28 mouse cellular contexts compared by ENCODE assay signal in the genomic region with DNA sequence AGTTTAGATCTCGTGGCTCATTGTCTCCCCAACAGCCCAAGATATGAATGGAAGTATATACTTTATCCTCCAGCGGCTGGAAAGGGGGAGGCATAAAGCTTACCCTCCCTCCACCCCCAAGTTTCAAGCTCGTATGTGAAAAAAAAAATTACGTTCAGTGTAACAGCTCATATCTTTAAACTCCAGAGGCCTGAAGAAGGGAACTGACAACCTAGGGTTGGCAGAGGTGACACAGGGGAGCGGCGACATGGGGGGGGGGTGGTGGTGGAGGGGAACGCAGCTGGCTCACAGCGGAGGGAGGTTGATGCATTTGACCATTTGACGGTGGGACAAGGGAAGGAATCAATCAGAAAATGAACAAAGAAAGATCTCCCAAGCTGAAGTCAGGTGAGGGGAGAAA. TPM values are rescaled to one million over a fixed set of nuclear protein-coding genes. Genes with fewer than 3 reads are reported as not detected.
DNase-seq lines count a peak whose midpoint lies in the region; ATAC-seq and TF ChIP-seq lines count a peak whose summit lies in the region.
"Had no signal": no experiment of that assay in that cellular context is flagged by ENCODE, and none has a peak within 500 bp of the region (broad histone marks: within the 10 kb centered on the region; RNA-seq: fewer than 3 reads in every experiment).

No protein-coding gene starts in this region.

- H3K9ac ChIP-seq in liver, postnatal 0 days (replicated peaks): no peak overlapping the region
- H3K9ac ChIP-seq in MEL (ENCODE audit: control insufficient read depth, low read depth, low read length, poor library complexity, severe bottlenecking): no peak overlapping the region
- H3K9ac ChIP-seq: embryonic facial prominence, embryonic 13.5 days; forebrain, embryonic 12.5 days; forebrain, embryonic 15.5 days; heart, embryonic 12.5 days; heart, embryonic 15.5 days; hindbrain, embryonic 14.5 days had no signal

- WGBS in liver, postnatal 0 days (ENCODE audit: insufficient replicate concordance): 46% methylated on average over 8 of the region's 9 CpGs

- H3K79me2 ChIP-seq in MEL (ENCODE audit: control insufficient read depth, insufficient read depth, low read length, poor library complexity): no peaks in the 10 kb centered on the region

- H3K4me3 ChIP-seq in liver, postnatal 0 days (ENCODE audit: low read depth, low read length): no peak overlapping the region
- peak overlapping the region; percentile 40; the same call in 1 of the 2 replicates for H3K4me3 ChIP-seq in G1E (ENCODE audit: low read depth, low read length)
- peak overlapping the region in 1 of 2 experiments; percentile 48; a peak in 3 of 4 replicates for H3K4me3 ChIP-seq in MEL (ENCODE audit: control insufficient read depth in 1 of 2, insufficient read depth in 1 of 2, low read depth in 2 of 2, low read length in 2 of 2)
- H3K4me3 ChIP-seq: embryonic facial prominence, embryonic 10.5 days; embryonic facial prominence, embryonic 13.5 days; erythroblast, embryonic 14.5 days; forebrain, embryonic 12.5 days; forebrain, embryonic 15.5 days; heart, embryonic 12.5 days; heart, embryonic 15.5 days had no signal

- H3K27ac ChIP-seq in liver, postnatal 0 days (ENCODE audit: low read depth): no peak overlapping the region
- peak overlapping the region; percentile 53 for H3K27ac ChIP-seq in MEL (ENCODE audit: control insufficient read depth, low read depth, low read length)
- H3K27ac ChIP-seq: embryonic facial prominence, embryonic 10.5 days; embryonic facial prominence, embryonic 13.5 days; forebrain, embryonic 12.5 days; forebrain, embryonic 15.5 days; heart, embryonic 15.5 days; hindbrain, embryonic 14.5 days; hindbrain, postnatal 0 days had no signal

- TF ChIP-seq CTCF in liver, postnatal 0 days (IDR thresholded peaks at IDR 0.05; ENCODE audit: low read depth): no peak
- TF ChIP-seq CTCF in G1E (IDR thresholded peaks at IDR 0.05; ENCODE audit: low read depth, low read length): no peak
- no peak for TF ChIP-seq CTCF in MEL (IDR thresholded peaks at IDR 0.05 in 2 of 3, conservative IDR thresholded peaks at IDR 0.05 in 1 of 3; ENCODE audit: control insufficient read depth in 1 of 3, insufficient read depth in 1 of 3, low read depth in 2 of 3, low read length in 3 of 3, poor library complexity in 1 of 3, severe bottlenecking in 1 of 3)

- H3K4me1 ChIP-seq in liver, postnatal 0 days (ENCODE audit: insufficient read depth): no peaks in the 10 kb centered on the region
- peaks cover 78% of the 10 kb centered on the region for H3K4me1 ChIP-seq in G1E (ENCODE audit: insufficient read depth, low read depth, low read length)
- peaks cover 5 to 9% of the 10 kb centered on the region in 2 experiments; a peak in 3 of 4 replicates for H3K4me1 ChIP-seq in MEL (ENCODE audit: control insufficient read depth in 1 of 2, insufficient read depth in 2 of 2, low read length in 2 of 2)

- no peak for TF ChIP-seq POLR2A in MEL (IDR thresholded peaks at IDR 0.05; ENCODE audit: control insufficient read depth in 1 of 2, insufficient read depth in 1 of 2, low read depth in 1 of 2, low read length in 2 of 2, poor library complexity in 1 of 2)

- no peak for TF ChIP-seq RAD21 in MEL (IDR thresholded peaks at IDR 0.05; ENCODE audit: low read depth, low read length)

- H3K4me2 ChIP-seq in liver, postnatal 0 days (ENCODE audit: low read depth, low read length): no peak overlapping the region
- H3K4me2 ChIP-seq: embryonic facial prominence, embryonic 13.5 days; forebrain, embryonic 12.5 days; forebrain, embryonic 15.5 days; heart, embryonic 12.5 days; heart, embryonic 15.5 days; hindbrain, embryonic 14.5 days had no signal

- 0 out of 2 replicates have a peak, but pooled peaks have one; percentile 33 for ATAC-seq in liver, postnatal 0 days
- peak; percentile 57 for ATAC-seq in G1E (ENCODE audit: extremely low read depth, insufficient number of reproducible peaks, low FRiP score, poor library complexity, severe bottlenecking)
- peak; percentile 83 for ATAC-seq in megakaryocyte progenitor cell, adult 5-6 weeks (replicated peaks; ENCODE audit: poor library complexity)
- ATAC-seq: CD4-positive, CD25-positive, alpha-beta regulatory T cell, adult 4 months; forebrain, embryonic 15.5 days; hindbrain, postnatal 0 days had no signal

- H3K9me3 ChIP-seq in liver, postnatal 0 days (ENCODE audit: low read length): no peaks in the 10 kb centered on the region
- H3K9me3 ChIP-seq in G1E (replicated peaks) (peaks cover 18% of the 10 kb centered on the region), MEL (replicated peaks; ENCODE audit: insufficient read depth, low read length) (no peaks in the 10 kb centered on the region)
- H3K9me3 ChIP-seq: embryonic facial prominence, embryonic 10.5 days; embryonic facial prominence, embryonic 13.5 days; forebrain, embryonic 12.5 days; forebrain, embryonic 15.5 days; heart, embryonic 12.5 days; heart, embryonic 15.5 days had no signal

- DNase-seq in liver, postnatal 0 days: no peak
- DNase-seq in liver (no peak), G1E (ENCODE audit: low spot score) (peak; percentile 70), MEL (ENCODE audit: low read depth, low spot score) (peak; percentile 67)
- DNase-seq in layer of hippocampus, postnatal 25 days (ENCODE audit: extremely low spot score in 1 of 2, low spot score in 1 of 2): no peak
- no peak for DNase-seq in layer of hippocampus, postnatal 10 days (ENCODE audit: low spot score in 2 of 2)
- DNase-seq: adrenal gland, adult 2 months; adrenal gland, postnatal 14 days; cerebellum, adult 11 months; cerebellum, adult 2 months; cerebellum, adult 9-11 months; cerebellum, postnatal 25 days; embryo, embryonic 11 days; gastrocnemius, postnatal 25 days; heart, adult 18-20 months; heart, postnatal 10 days; heart, postnatal 4 days had no signal

- 0 out of 2 replicates have a peak, but pooled peaks have one; percentile 10 for TF ChIP-seq EP300 in liver, postnatal 0 days (IDR thresholded peaks at IDR 0.05; ENCODE audit: low read depth)
- TF ChIP-seq EP300 in MEL (IDR thresholded peaks at IDR 0.05; ENCODE audit: low read depth in 1 of 2, low read length in 2 of 2): peak; percentile 71 to 84

- 0 out of 2 replicates have a peak, but pooled peaks cover 3% of the 10 kb centered on the region for H3K36me3 ChIP-seq in liver, postnatal 0 days (replicated peaks; ENCODE audit: insufficient read depth, low read length)
- H3K36me3 ChIP-seq in G1E (replicated peaks) (peaks cover 73% of the 10 kb centered on the region), MEL (ENCODE audit: control insufficient read depth in 1 of 2, insufficient read depth in 2 of 2, low read length in 2 of 2) (peaks cover 0 to 9% of the 10 kb centered on the region in 2 experiments; a peak in 2 of 4 replicates)

- H3K27me3 ChIP-seq in liver, postnatal 0 days (ENCODE audit: insufficient read depth, low read length): no peaks in the 10 kb centered on the region
- H3K27me3 ChIP-seq in G1E (ENCODE audit: insufficient read depth, low read length): no peaks in the 10 kb centered on the region
- no peaks in the 10 kb centered on the region for H3K27me3 ChIP-seq in MEL (ENCODE audit: control insufficient read depth in 1 of 2, insufficient read depth in 2 of 2, low read length in 2 of 2)
- H3K27me3 ChIP-seq: embryonic facial prominence, embryonic 13.5 days; forebrain, embryonic 12.5 days; forebrain, embryonic 15.5 days; heart, embryonic 12.5 days; heart, embryonic 15.5 days had no signal

TF ChIP-seq in MEL, 35 proteins besides CTCF, POLR2A, EP300 and RAD21:
- TF ChIP-seq HCFC1 (IDR thresholded peaks at IDR 0.05; ENCODE audit: low read depth, low read length): 0 out of 2 replicates have a peak, but pooled peaks have one; percentile 10
- TF ChIP-seq ZNF384 (IDR thresholded peaks at IDR 0.05; ENCODE audit: low read depth, low read length): peak; percentile 93
- no peak for TF ChIP-seq CHD2 (IDR thresholded peaks at IDR 0.05; ENCODE audit: low read length)
- no peak for TF ChIP-seq USF2 (IDR thresholded peaks at IDR 0.05; ENCODE audit: borderline replicate concordance in 1 of 2, insufficient read depth in 1 of 2, low read depth in 1 of 2, low read length in 2 of 2)
- no peak for TF ChIP-seq MAFK (IDR thresholded peaks at IDR 0.05; ENCODE audit: borderline replicate concordance, low read depth, low read length)
- no peak for TF ChIP-seq GABPA (IDR thresholded peaks at IDR 0.05; ENCODE audit: low read depth, low read length)
- no peak for TF ChIP-seq MAX (IDR thresholded peaks at IDR 0.05; ENCODE audit: low read length)
- TF ChIP-seq MYB (IDR thresholded peaks at IDR 0.05; ENCODE audit: low read depth, low read length): 0 out of 2 replicates have a peak, but pooled peaks have one; percentile 20
- peak; percentile 47 for TF ChIP-seq GATA1 (IDR thresholded peaks at IDR 0.05; ENCODE audit: low read depth, low read length)
- TF ChIP-seq SIN3A (IDR thresholded peaks at IDR 0.05; ENCODE audit: low read length): peak; percentile 47
- peak; percentile 72 for TF ChIP-seq MAZ (IDR thresholded peaks at IDR 0.05; ENCODE audit: low read depth, low read length)
- TF ChIP-seq ETS1 (IDR thresholded peaks at IDR 0.05; ENCODE audit: low read depth, low read length): peak; percentile 56; the same call in 1 of the 2 replicates
- TF ChIP-seq TCF12 (IDR thresholded peaks at IDR 0.05; ENCODE audit: low read depth, low read length): peak; percentile 91
- TF ChIP-seq KAT2A (conservative IDR thresholded peaks at IDR 0.05; ENCODE audit: low read depth, low read length): no peak

RNA-seq across cellular contexts. Expression of a gene that starts 56.2 kb away (rescaled TPM):
- polyA plus RNA-seq in liver, postnatal 0 days (2015; fragmentation: Nextera tagmentation; extraction: Ambion mirVana): 0.06 and 0.19 TPM in 2 replicates
- total RNA-seq in G1E (2014; fragmentation: Nextera tagmentation) (not detected in 2 replicates), G1E (2017) (0.05 and 0.06 TPM in 2 replicates), MEL (2012; rRNA removed) (not detected in 2 replicates)
- polyA plus RNA-seq in G1E (2012) (not detected in 2 replicates), MEL (2012; ENCODE audit: insufficient read depth in 1 of 2, insufficient read length in 2 of 2, low read depth in 1 of 2, low replicate concordance in 2 of 2, missing spikeins in 1 of 2) (not detected)
- not detected in 2 replicates for total RNA-seq in megakaryocyte progenitor cell, adult 5-6 weeks (2015)
- total RNA-seq in megakaryocyte progenitor cell, adult 5-6 weeks (2017): not detected in 2 replicates
- total RNA-seq in layer of hippocampus, postnatal 25 days (2021): 100 to 1,000 TPM; 141 to 161 TPM
- 10 to 100 TPM; 88.5 to 89.7 TPM for total RNA-seq in layer of hippocampus, postnatal 10 days (2021)
- polyA plus RNA-seq: CD4-positive, CD25-positive, alpha-beta regulatory T cell, adult 4 months; erythroblast, embryonic 14.5 days had no signal

Comparison
In these comparisons a context has a peak if more than half of its experiments do, and no peak if none do; other contexts are left out.
1. ATAC-seq: peak in every context shown above with its lines; median percentile 83 in megakaryocyte progenitor cell, adult 5-6 weeks; 57 in G1E; 33 in liver, postnatal 0 days.
2. DNase-seq: peak in G1E (single experiment) and MEL (single experiment); none in liver, postnatal 0 days (single experiment), liver (single experiment), layer of hippocampus, postnatal 25 days (0 of 2) and layer of hippocampus, postnatal 10 days (0 of 2).
3. RNA of a gene that starts 56.2 kb away (total RNA-seq): 141 to 161 TPM in layer of hippocampus, postnatal 25 days and 88.5 to 89.7 TPM in layer of hippocampus, postnatal 10 days; 0.05 to 0.06 TPM in G1E, not detected in MEL and not detected in megakaryocyte progenitor cell, adult 5-6 weeks; every median in the first group is over 10 times any median in the second.